Mouse (Mus musculus) G1E (cell line): ENCODE measurements at regions not wholly inside any gene's neighbourhood (a gene's known extent, or its start where the extent isn't known, plus 50 kb on each side); places are given as distances from the start of the nearest gene placed in this dataset.

Source experiments
- ATAC-seq: 2 replicates; pipeline ENCODE4 v1.8.0; 2016; ENCODE audit warnings: mild to moderate bottlenecking; ENCODE audit not compliant: insufficient number of reproducible peaks, poor library complexity, low FRiP score, severe bottlenecking; ENCODE audit errors: extremely low read depth
- DNase-seq: peaks from one replicate; pipeline ENCODE4 v3.0.0; 2012; ENCODE audit warnings: low spot score
- H3K27me3 ChIP-seq: 2 replicates; pipeline ENCODE4 v1.6.1; 2012; ENCODE audit warnings: mild to moderate bottlenecking, low read length, inconsistent platforms; ENCODE audit not compliant: insufficient read depth
- H3K36me3 ChIP-seq: replicated peaks from 2 replicates; pipeline ENCODE3; 2012; ENCODE audit warnings: mild to moderate bottlenecking, inconsistent platforms
- H3K4me1 ChIP-seq: 2 replicates; pipeline ENCODE4 v1.6.1; 2012; ENCODE audit warnings: low read depth, low read length, inconsistent platforms, mixed read lengths; ENCODE audit not compliant: insufficient read depth
- H3K4me3 ChIP-seq: 2 replicates; pipeline ENCODE4 v1.5.1; 2012; ENCODE audit warnings: low read depth, mild to moderate bottlenecking, inconsistent platforms, low read length, moderate library complexity, mixed read lengths
- H3K9me3 ChIP-seq: replicated peaks from 2 replicates; pipeline ENCODE4 v1.6.1; 2012; ENCODE audit warnings: inconsistent platforms
- CTCF ChIP-seq: IDR thresholded peaks from 2 replicates; pipeline ENCODE4 v1.5.1; 2012; ENCODE audit warnings: low read depth, low read length, inconsistent platforms, mixed read lengths
- GATA1 ChIP-seq: IDR thresholded peaks from 2 replicates; pipeline ENCODE4 v1.6.1; 2012; ENCODE audit warnings: borderline replicate concordance, low read length, inconsistent platforms, mixed read lengths
- GATA2 ChIP-seq: IDR thresholded peaks from 2 replicates; pipeline ENCODE4 v1.6.1; 2012; ENCODE audit warnings: low read depth, low read length, inconsistent platforms, borderline replicate concordance
- POLR2AphosphoS5 ChIP-seq: IDR thresholded peaks from 2 replicates; pipeline ENCODE4 v1.6.1; 2012; ENCODE audit warnings: low read depth, low read length, inconsistent platforms; ENCODE audit not compliant: insufficient replicate concordance
- TAL1 ChIP-seq: conservative IDR thresholded peaks from 2 replicates; pipeline ENCODE4 v1.6.1; 2012; ENCODE audit warnings: low read depth, low read length, inconsistent platforms, mixed read lengths

DNA sequence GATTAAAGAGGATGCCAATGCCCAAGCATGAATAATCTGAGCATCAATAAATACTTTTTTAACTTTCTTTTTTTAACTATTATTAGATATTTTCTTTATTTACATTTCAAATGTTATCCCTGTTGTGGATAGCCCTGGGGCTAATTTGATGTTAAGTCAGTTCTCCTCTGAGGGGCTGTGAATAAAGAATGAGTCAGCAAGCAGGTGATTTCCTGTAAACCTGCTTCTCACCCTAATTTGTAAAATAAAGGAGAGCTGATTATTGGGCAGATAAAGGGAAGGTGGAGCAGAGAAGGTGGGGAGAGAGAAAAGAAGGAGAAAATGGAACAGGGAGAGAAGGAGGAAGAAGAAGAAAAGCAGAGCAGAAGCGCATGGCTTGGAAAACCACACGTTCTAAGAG, 1442.8 kb downstream of the 4930444P10Rik start:
- TF ChIP-seq GATA2 (no peak), GATA1 (no peak), TAL1 (no peak), CTCF (no peak), POLR2AphosphoS5 (no peak)
- no peaks in the 10 kb centered on the region; the same call in 1 of the 2 replicates for H3K27me3 ChIP-seq
- no peak for ATAC-seq
- no peaks in the 10 kb centered on the region for H3K9me3 ChIP-seq
- H3K36me3 ChIP-seq = no peaks in the 10 kb centered on the region
- no peak for DNase-seq
- no peaks in the 10 kb centered on the region for H3K4me1 ChIP-seq
- H3K4me3 ChIP-seq = no peak overlapping the region

DNA sequence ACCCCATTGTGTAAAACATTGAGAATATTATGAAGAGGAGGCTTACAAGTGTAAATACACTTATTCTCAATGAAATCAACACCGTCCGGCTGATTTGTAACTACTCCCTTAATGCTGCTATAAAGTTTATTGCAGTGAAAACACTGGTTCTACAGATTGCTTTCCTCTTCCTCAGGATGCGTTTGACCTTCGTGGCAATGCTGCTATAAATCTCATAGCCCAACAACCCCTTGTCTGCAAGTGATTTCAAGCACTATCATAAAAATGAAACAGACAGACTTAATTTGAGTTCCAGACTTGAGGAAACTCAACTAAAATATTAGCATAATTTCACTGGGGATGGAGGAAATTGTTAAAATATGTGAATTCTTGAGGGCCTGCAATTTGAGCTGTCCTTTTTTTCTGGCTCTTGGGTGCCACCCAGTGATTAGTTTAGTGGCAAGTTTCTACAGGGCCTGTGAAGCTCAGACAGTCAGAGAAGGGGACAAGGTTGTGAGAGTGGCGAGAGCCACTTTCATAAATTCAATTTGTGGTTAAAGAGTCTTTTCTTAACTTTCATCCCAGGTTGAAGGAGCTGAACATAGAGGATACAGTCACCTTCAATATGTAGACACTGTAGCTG, 1457.4 kb downstream of the 4930444P10Rik start:
- ATAC-seq (no peak), DNase-seq (no peak)
- Histone ChIP-seq H3K36me3 (no peaks in the 10 kb centered on the region), H3K9me3 (no peaks in the 10 kb centered on the region), H3K4me3 (no peak overlapping the region), H3K27me3 (no peaks in the 10 kb centered on the region), H3K4me1 (no peaks in the 10 kb centered on the region)
- TF ChIP-seq TAL1 (no peak), POLR2AphosphoS5 (no peak), GATA2 (no peak), CTCF (no peak), GATA1 (no peak)

DNA sequence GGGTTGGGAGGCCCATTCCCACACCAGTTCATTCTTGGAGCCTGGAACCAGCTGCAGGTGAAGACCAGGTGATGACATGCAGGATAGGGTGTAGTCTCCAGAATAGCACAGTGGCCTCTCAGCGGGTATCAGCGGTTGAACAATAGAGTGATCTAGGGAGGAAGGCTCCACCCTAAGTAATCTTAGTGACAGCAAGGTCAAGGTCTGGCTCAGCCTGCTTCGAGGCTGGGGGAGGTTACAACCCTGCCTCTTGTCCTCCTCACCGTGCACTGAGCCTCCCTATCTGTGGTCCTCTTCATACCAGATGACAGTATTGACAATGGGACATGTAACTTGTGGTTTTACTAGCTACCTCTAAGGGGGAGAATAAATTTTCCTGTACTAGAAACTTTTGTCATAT, 1461.1 kb downstream of the 4930444P10Rik start:
- DNase-seq (no peak), ATAC-seq (no peak)
- no peaks in the 10 kb centered on the region for H3K27me3 ChIP-seq
- H3K9me3 ChIP-seq = no peaks in the 10 kb centered on the region
- no peaks in the 10 kb centered on the region for H3K36me3 ChIP-seq
- no peak overlapping the region for H3K4me3 ChIP-seq
- no peaks in the 10 kb centered on the region for H3K4me1 ChIP-seq
- TF ChIP-seq POLR2AphosphoS5 (no peak), TAL1 (no peak), GATA2 (no peak), CTCF (no peak), GATA1 (no peak)

DNA sequence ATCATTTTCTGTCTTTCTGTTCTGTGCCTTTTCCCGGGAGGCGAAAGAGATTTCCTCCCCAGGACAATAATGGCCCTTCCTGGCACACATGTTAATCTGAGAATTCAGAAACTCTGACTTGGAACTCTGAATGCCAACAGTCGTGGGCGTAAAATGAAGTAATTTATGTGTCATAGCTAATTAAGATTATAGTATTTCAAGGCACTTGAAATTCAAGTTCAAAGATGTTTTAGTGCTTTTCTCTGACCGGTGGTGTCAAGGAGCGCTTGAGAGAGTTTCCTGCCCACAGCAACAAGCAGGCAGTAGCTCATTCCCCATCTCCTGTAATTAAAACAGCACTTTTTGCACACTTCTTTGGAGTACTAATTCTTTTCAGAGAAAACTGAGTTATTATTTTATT, 1465.9 kb downstream of the 4930444P10Rik start:
- Histone ChIP-seq H3K4me3 (no peak overlapping the region), H3K36me3 (no peaks in the 10 kb centered on the region), H3K4me1 (no peaks in the 10 kb centered on the region), H3K9me3 (no peaks in the 10 kb centered on the region), H3K27me3 (no peaks in the 10 kb centered on the region)
- TF ChIP-seq POLR2AphosphoS5 = no peak
- no peak for TF ChIP-seq CTCF
- no peak for TF ChIP-seq GATA2
- TF ChIP-seq GATA1 = no peak
- TF ChIP-seq TAL1 = no peak
- ATAC-seq = no peak
- DNase-seq = no peak

DNA sequence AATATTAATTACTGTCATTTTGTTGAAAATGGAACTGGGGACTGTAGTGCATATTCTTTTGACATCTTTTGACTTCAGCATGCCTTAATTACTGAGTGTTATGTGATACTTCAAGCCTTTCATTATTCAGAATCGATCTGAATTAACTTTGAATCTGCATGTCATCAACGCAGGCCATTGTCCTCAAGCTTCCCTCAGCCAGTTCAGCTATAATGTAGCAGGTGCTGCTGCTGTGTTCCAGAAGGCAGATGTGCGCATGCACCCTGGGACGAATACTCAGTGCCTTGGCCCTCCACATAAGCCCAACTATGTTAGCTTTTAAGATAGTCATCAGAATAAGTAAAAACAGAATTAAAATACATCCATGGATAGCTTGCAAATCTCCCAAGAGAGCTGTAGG, 1466.4 kb downstream of the 4930444P10Rik start:
- TF ChIP-seq TAL1 = no peak
- no peak for TF ChIP-seq GATA1
- no peak for TF ChIP-seq GATA2
- TF ChIP-seq CTCF = no peak
- no peak for TF ChIP-seq POLR2AphosphoS5
- ATAC-seq (no peak), DNase-seq (no peak)
- Histone ChIP-seq H3K27me3 (no peaks in the 10 kb centered on the region), H3K36me3 (no peaks in the 10 kb centered on the region), H3K4me1 (no peaks in the 10 kb centered on the region), H3K9me3 (no peaks in the 10 kb centered on the region), H3K4me3 (no peak overlapping the region)

DNA sequence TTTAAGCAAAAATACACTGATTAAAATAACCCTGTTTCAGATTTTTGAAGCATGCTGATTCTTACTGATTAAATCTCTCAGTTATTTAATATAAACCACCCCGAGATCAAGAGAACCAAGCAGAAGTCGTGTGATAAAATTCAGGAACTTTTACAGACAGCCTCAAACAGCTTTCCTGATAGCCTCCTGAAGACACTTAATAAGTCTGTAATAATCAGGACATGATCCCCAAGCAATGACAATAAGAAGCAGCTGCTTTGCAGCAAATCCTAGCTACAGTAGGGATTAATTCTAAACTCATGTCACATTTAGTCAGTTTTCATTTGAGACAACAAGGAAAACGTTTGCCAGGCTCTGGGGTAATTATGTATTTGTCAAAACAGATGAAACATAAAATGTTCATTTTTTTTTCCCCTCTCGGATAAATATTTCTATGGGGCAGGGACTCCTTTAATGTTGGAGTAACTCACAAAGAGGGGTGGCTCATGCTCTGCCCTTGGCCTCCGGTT, 1472.1 kb downstream of the 4930444P10Rik start:
- ATAC-seq (no peak), DNase-seq (no peak)
- no peak for TF ChIP-seq GATA1
- TF ChIP-seq POLR2AphosphoS5 = no peak
- TF ChIP-seq CTCF = no peak
- TF ChIP-seq GATA2 = no peak
- TF ChIP-seq TAL1 = no peak
- Histone ChIP-seq H3K4me1 (no peaks in the 10 kb centered on the region), H3K4me3 (no peak overlapping the region), H3K27me3 (no peaks in the 10 kb centered on the region), H3K36me3 (no peaks in the 10 kb centered on the region), H3K9me3 (no peaks in the 10 kb centered on the region)

DNA sequence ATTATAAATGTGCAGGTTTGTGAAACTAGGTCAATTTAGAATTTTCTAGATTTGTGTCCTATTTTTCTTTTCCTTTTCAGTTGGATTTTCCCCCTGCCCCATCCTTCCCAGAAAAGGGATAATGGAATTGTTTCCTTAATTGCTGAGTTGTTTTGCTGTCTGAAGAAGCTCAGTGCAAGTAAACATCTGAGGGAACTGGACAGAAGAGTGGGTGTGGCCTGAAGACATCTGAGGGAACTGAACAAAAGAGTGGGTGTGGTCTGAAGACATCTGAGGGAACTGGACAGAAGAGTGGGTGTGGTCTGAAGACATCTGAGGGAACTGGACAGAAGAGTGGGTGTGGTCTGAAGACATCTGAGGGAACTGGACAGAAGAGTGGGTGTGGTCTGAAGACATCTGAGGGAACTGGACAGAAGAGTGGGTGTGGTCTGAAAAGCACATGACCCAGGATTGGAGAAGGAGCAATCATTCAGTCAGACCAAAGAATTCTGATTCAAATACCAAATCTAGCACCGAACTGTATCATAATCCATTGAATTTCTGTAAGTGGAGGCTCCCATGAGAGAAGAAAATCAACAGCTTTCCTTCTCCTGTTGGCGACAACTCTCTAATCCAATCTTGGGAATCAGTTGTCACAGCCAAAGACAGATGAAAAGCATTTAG, 1479.8 kb downstream of the 4930444P10Rik start:
- Histone ChIP-seq H3K4me1 (no peaks in the 10 kb centered on the region), H3K4me3 (no peak overlapping the region), H3K9me3 (no peaks in the 10 kb centered on the region), H3K27me3 (no peaks in the 10 kb centered on the region), H3K36me3 (no peaks in the 10 kb centered on the region)
- DNase-seq (no peak), ATAC-seq (no peak; the same call in 1 of the 2 replicates)
- TF ChIP-seq GATA1 = no peak
